Mouse (Mus musculus) NIH3T3 (cell line): ENCODE measurements around the gene Zcchc18.
A peak's percentile ranks its signal among the peaks of the same experiment; 100 is the strongest.
"Not testable (repeated sequence)": the region's sequence is repeated elsewhere in the genome, so short reads cannot be mapped to it uniquely, and the experiment has no call there.

Experiments
- DNase-seq: peaks from one replicate; pipeline ENCODE4 v3.0.0-alpha.2; 2012; ENCODE audit warnings: low read depth

Gene Zcchc18

GRCm38 (mm10) chrX:136992978-136993547 lies at the start of gene Zcchc18:
Gene Zcchc18 (plus strand): TSS chrX:136993155.
- no peak for DNase-seq

- not testable (repeated sequence) for DNase-seq
Observed at GRCm38 (mm10) chrX:136957583-136958279, 35.2 kb upstream of the Zcchc18 start.

- not testable (repeated sequence) for DNase-seq
Observed at GRCm38 (mm10) chrX:136958300-136958699, 34.7 kb upstream of the Zcchc18 start.

- DNase-seq, result peak; percentile 19
Observed at GRCm38 (mm10) chrX:136959688-136960087, 33.3 kb upstream of the Zcchc18 start.

- not testable (repeated sequence) for DNase-seq
Observed at GRCm38 (mm10) chrX:136975397-136975796, 17.6 kb upstream of the Zcchc18 start, which contains the start of gene Tmsb15b2. Gene Tmsb15b2 (minus strand): TSS chrX:136975497.

- DNase-seq, result peak; percentile 29
Observed at GRCm38 (mm10) chrX:136976424-136977084, 16.4 kb upstream of the Zcchc18 start, which contains the start of the genes Tmsb15l and Tmsb15b1. Gene Tmsb15l (minus strand): TSS chrX:136976869. Gene Tmsb15b1 (minus strand): TSS chrX:136976874.

- peak; percentile 17 for DNase-seq
Observed at GRCm38 (mm10) chrX:136978616-136979015, 14.3 kb upstream of the Zcchc18 start.

- DNase-seq, result no peak
Observed at GRCm38 (mm10) chrX:136986039-136986438, 6.9 kb upstream of the Zcchc18 start.

GRCm38 (mm10) chrX:136991274-136991673 lies 1.7 kb upstream of the Zcchc18 start:
- no peak for DNase-seq

GRCm38 (mm10) chrX:136992191-136992965 lies 577 bp upstream of the Zcchc18 start:
- no peak for DNase-seq

GRCm38 (mm10) chrX:136993641-136994040 lies 686 bp downstream of the Zcchc18 start:
- no peak for DNase-seq

- no peak for DNase-seq
Observed at GRCm38 (mm10) chrX:136996256-136996655, 3.3 kb downstream of the Zcchc18 start.

- peak; percentile 80 for DNase-seq
Observed at GRCm38 (mm10) chrX:137015099-137015709, 22.2 kb downstream of the Zcchc18 start.

GRCm38 (mm10) chrX:137017668-137018067 lies 24.7 kb downstream of the Zcchc18 start:
- DNase-seq, result no peak

- peak; percentile 74 for DNase-seq
Observed at GRCm38 (mm10) chrX:137019310-137019709, 26.4 kb downstream of the Zcchc18 start.

- DNase-seq, result no peak
Observed at GRCm38 (mm10) chrX:137030916-137031315, 38.0 kb downstream of the Zcchc18 start.

- no peak for DNase-seq
Observed at GRCm38 (mm10) chrX:137031726-137032125, 38.8 kb downstream of the Zcchc18 start.

- no peak for DNase-seq
Observed at GRCm38 (mm10) chrX:137034322-137034721, 41.4 kb downstream of the Zcchc18 start.

- no peak for DNase-seq
Observed at GRCm38 (mm10) chrX:137037470-137037999, 44.6 kb downstream of the Zcchc18 start.

- DNase-seq, result peak; percentile 93
Observed at GRCm38 (mm10) chrX:137038000-137038483, 45.1 kb downstream of the Zcchc18 start, which contains the start of gene Slc25a53. Gene Slc25a53 (minus strand): TSS chrX:137038302.

- DNase-seq, result peak; percentile 1
Observed at GRCm38 (mm10) chrX:137038502-137038901, 45.5 kb downstream of the Zcchc18 start.
